Mouse (Mus musculus): ENCODE results near the gene Lgr6. TPM values are rescaled to one million over a fixed set of nuclear protein-coding genes. Genes with fewer than 3 reads are reported as not detected.

The Lgr6 gene
- polyA plus RNA-seq, 1 experiment = 0.81 TPM

DNA sequence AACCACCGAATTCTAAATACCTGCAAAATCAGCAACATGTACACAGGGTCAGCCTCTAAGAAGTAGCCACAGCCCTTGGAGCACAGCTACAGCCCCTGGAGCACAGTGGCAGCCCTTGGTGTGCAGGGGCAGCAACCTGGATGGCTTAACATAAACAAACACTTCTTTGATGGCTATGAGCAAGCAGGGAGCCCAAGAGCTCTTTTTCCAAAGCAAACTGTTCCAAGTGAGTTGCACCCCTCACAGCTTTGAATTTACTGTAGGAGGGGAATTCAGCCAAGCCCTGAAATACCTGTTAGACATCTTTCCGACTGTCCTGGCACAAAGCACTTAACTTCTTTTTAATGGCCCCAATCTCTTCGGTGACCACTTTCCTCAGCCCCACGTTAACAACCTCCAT is 164.2 kb downstream of the Lgr6 start:
- Histone ChIP-seq H3K9ac (ENCODE audit: low read depth, poor library complexity, severe bottlenecking) (no peak overlapping the region), H3K36me3 (ENCODE audit: control insufficient read depth, insufficient read depth, low read length, poor library complexity, severe bottlenecking) (no peaks in the 10 kb centered on the region), H3K4me3 (ENCODE audit: low read depth, low read length) (no peak overlapping the region), H3K27ac (ENCODE audit: insufficient read depth, low read length) (no peak overlapping the region), H3K9me3 (replicated peaks; ENCODE audit: control insufficient read depth, insufficient read depth, low read length, poor library complexity, severe bottlenecking) (no peaks in the 10 kb centered on the region), H3K4me1 (ENCODE audit: control insufficient read depth, insufficient read depth, low read length) (no peaks in the 10 kb centered on the region), H3K27me3 (ENCODE audit: control insufficient read depth, insufficient read depth, low read length, poor library complexity, severe bottlenecking) (no peaks in the 10 kb centered on the region)
- TF ChIP-seq CTCF (IDR thresholded peaks at IDR 0.05; ENCODE audit: low read depth, low read length) (no peak), POLR2A (IDR thresholded peaks at IDR 0.05; ENCODE audit: insufficient read depth, low read length) (no peak), EP300 (IDR thresholded peaks at IDR 0.05; ENCODE audit: insufficient read depth, low read depth, low read length) (no peak)

- no peak for TF ChIP-seq EP300 (IDR thresholded peaks at IDR 0.05; ENCODE audit: insufficient read depth, low read depth, low read length)
- TF ChIP-seq POLR2A (IDR thresholded peaks at IDR 0.05; ENCODE audit: insufficient read depth, low read length) = no peak
- no peak for TF ChIP-seq CTCF (IDR thresholded peaks at IDR 0.05; ENCODE audit: low read depth, low read length)
- Histone ChIP-seq H3K9ac (ENCODE audit: low read depth, poor library complexity, severe bottlenecking) (no peak overlapping the region), H3K4me3 (ENCODE audit: low read depth, low read length) (no peak overlapping the region), H3K36me3 (ENCODE audit: control insufficient read depth, insufficient read depth, low read length, poor library complexity, severe bottlenecking) (no peaks in the 10 kb centered on the region), H3K27ac (ENCODE audit: insufficient read depth, low read length) (no peak overlapping the region), H3K9me3 (replicated peaks; ENCODE audit: control insufficient read depth, insufficient read depth, low read length, poor library complexity, severe bottlenecking) (no peaks in the 10 kb centered on the region), H3K27me3 (ENCODE audit: control insufficient read depth, insufficient read depth, low read length, poor library complexity, severe bottlenecking) (no peaks in the 10 kb centered on the region), H3K4me1 (ENCODE audit: control insufficient read depth, insufficient read depth, low read length) (no peaks in the 10 kb centered on the region)
Measured at GRCm38 (mm10) chr1:134938233-134938632, 166.8 kb downstream of the Lgr6 start.

- H3K4me3 ChIP-seq (ENCODE audit: low read depth, low read length) = no peak overlapping the region
- no peaks in the 10 kb centered on the region for H3K4me1 ChIP-seq (ENCODE audit: control insufficient read depth, insufficient read depth, low read length)
- H3K27ac ChIP-seq (ENCODE audit: insufficient read depth, low read length) = no peak overlapping the region
- TF ChIP-seq CTCF (IDR thresholded peaks at IDR 0.05; ENCODE audit: low read depth, low read length) (no peak), POLR2A (IDR thresholded peaks at IDR 0.05; ENCODE audit: insufficient read depth, low read length) (no peak), EP300 (IDR thresholded peaks at IDR 0.05; ENCODE audit: insufficient read depth, low read depth, low read length) (no peak)
- H3K9me3 ChIP-seq (replicated peaks; ENCODE audit: control insufficient read depth, insufficient read depth, low read length, poor library complexity, severe bottlenecking) = no peaks in the 10 kb centered on the region
- no peaks in the 10 kb centered on the region for H3K27me3 ChIP-seq (ENCODE audit: control insufficient read depth, insufficient read depth, low read length, poor library complexity, severe bottlenecking)
- no peak overlapping the region for H3K9ac ChIP-seq (ENCODE audit: low read depth, poor library complexity, severe bottlenecking)
- H3K36me3 ChIP-seq (ENCODE audit: control insufficient read depth, insufficient read depth, low read length, poor library complexity, severe bottlenecking) = no peaks in the 10 kb centered on the region
Measured at GRCm38 (mm10) chr1:134936335-134936734, 168.7 kb downstream of the Lgr6 start.

Other genes with a start within 250 kb of the Lgr6 start
- gene Ppp1r12b, start 149.3 kb downstream of the Lgr6 start, polyA plus RNA-seq (2011; ENCODE audit: insufficient read depth, insufficient read length, low read depth, missing spikeins) = 8.9 and 9.8 TPM in 2 replicates
- gene Ube2t, start 142.7 kb downstream of the Lgr6 start, polyA plus RNA-seq (2011; ENCODE audit: insufficient read depth, insufficient read length, low read depth, missing spikeins) = 96.8 and 99.6 TPM in 2 replicates
- gene Ptpn7, start 27.4 kb upstream of the Lgr6 start, polyA plus RNA-seq (2011; ENCODE audit: insufficient read depth, insufficient read length, low read depth, missing spikeins) = 1.5 and 1.8 TPM in 2 replicates
- gene Arl8a, start 41.5 kb upstream of the Lgr6 start, polyA plus RNA-seq (2011; ENCODE audit: insufficient read depth, insufficient read length, low read depth, missing spikeins) = 94.4 and 106 TPM in 2 replicates
- not detected in 2 replicates for gene Gpr37l1, start 62.4 kb upstream of the Lgr6 start, polyA plus RNA-seq (2011; ENCODE audit: insufficient read depth, insufficient read length, low read depth, missing spikeins)
- 36.6 and 37.3 TPM in 2 replicates for gene Elf3, start 153.3 kb upstream of the Lgr6 start, polyA plus RNA-seq (2011; ENCODE audit: insufficient read depth, insufficient read length, low read depth, missing spikeins)
- gene Rnpep, start 178.8 kb upstream of the Lgr6 start, polyA plus RNA-seq (2011; ENCODE audit: insufficient read depth, insufficient read length, low read depth, missing spikeins) = 44.5 and 47.3 TPM in 2 replicates
- gene Timm17a, start 208.5 kb upstream of the Lgr6 start, polyA plus RNA-seq (2011; ENCODE audit: insufficient read depth, insufficient read length, low read depth, missing spikeins) = 164 TPM in 2 replicates
- gene Lmod1, start 219.5 kb upstream of the Lgr6 start, polyA plus RNA-seq (2011; ENCODE audit: insufficient read depth, insufficient read length, low read depth, missing spikeins) = 2.2 and 2.5 TPM in 2 replicates

Measured in ES-Bruce4 (cell line).